Mouse (Mus musculus) hindlimb bud, embryonic 11.5 days (tissue): ENCODE data around the gene Fxyd4.

ENCODE experiments used
- DNase-seq: peaks from one replicate; pipeline ENCODE4 v3.0.0-alpha.2; 2012; ENCODE audit warnings: low read depth, low spot score; ENCODE audit errors: extremely low spot score

Gene Fxyd4

DNA sequence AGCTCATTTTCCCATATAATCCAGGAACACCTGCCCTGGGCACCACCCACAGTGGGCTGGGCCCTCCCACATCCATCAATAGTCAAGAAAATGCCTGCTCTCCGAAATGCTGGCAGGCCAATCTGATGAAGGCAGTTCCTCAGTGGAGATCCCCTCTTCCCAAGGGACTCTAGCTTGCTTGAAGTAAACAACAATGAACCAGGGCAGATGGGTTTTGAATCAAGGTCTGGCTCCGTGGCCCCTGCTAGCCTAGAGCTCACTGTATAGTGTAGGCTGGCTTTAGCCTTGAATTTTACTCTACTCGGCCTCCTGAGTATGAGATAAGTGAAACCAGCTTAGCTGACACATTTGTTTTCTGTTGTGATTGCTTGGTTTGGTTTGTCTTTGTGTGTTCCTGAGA, 45.1 kb downstream of the Fxyd4 start:
- DNase-seq, result no peak

DNA sequence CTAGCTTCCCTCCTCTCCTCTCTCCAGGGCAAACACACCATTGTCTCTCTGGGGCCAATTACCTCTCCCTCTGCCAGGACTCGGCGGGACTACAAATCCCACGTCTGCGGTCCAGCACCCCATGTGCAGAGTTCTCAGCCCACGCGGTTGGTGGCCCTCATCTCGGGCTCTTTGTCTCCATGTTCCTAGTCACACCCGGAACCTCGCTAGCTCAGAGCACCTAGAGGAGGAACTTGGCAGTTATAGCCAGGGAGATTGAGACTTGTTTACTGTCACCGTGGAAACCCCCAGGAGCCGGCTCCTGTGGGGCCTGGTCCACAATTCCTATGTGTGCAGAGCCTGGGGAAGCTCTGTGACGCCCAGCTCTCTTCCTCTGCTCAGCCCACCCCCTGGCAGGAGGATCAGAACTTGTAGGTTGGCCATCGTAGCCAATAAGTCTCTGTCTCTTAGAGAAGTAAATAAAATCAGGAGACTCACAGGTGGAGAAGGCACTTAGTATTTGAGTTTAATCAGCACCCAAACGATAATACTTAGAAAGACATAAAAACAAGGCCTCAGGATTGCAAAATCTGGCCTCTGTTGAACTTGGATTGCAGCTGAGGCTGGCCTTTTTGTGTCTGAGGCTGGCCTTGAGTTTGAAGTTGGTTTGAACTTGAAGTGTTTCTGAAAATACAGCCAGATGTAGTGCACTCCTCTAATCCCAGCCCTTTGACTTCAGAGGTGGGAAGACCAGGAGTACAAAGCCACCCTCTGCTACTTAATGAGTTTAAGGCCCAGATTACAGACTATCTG, 45.9 kb downstream of the Fxyd4 start:
- DNase-seq, result no peak

DNA sequence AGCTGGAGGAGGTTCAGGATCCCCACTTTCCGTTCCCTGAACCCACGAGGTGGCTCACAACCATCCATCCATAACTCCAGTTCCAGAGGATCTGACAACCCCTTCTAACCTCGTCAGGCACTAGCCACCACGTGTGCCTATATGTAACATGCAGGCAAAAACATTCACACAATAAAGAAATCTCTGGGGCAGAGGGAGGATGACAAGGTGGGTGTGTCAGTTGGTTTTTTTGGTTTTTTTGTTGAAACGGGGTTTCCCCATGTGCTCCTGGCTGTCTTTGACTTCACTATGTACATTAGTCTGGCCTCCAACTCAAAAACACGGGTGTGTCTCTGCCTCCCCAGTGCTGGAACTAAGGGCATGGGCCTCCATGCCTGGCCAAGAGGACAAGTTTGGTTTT, 47.2 kb downstream of the Fxyd4 start:
- no peak for DNase-seq

DNA sequence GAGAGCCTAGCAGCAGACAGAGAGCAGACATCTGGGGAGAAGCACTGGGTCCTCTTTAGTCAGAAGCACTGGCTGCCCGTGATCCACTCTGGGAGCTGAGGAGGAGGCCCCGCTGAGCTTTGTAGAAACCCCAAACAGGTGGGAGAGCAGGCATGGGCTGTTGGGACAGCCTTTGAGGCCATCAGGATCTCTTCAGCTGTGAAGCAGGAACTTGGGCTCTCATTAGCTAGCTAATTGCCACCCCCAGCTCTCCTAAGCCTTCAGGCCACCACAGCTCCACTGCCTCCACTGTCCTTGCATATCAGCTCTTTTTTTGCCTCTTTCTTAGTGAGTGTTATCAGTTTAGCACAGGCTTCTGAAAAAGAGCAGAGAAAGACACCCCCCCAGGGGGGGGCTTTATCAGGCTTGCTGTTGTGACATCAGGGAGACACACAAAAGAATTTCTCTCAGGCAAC, 48.8 kb downstream of the Fxyd4 start:
- DNase-seq, result no peak

DNA sequence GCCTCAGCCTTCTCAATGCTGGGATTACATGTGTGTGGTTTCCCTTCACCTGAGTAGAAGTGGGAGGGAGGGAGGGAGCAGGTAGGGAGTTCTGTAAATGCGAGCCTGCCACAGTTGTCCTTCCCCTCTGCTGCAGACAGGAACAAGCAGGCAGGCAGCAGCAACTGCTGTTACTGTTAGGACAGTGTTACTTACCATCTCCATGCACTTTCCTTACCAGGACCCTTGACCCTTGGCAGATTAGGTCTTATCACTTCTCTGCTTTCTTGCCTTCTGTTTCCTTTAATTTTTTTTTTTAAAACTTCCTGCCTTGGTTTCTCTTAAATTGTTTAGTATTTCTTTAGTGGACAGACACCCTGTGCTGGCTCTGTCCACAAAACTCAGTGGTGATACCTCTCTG, 49.5 kb downstream of the Fxyd4 start:
- DNase-seq, result no peak

DNA sequence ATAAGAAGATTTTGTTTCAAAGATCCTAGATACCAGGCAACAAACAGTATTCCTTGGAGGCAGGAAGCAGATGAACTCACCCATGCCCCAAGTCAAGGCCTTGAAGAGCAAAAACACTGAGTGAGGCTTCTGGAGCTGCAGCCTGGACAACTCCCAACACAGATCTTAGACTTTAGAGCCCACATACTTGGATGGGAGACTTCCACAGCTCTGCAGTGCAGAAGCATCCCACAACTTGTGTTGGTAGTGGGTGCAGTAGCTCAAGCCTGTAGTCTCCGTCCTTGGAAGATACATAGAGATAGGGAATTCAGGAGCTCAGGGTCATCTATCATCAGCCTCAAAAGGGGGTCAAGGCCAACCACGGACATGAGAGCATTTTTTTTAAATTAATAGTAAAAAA, 51.5 kb downstream of the Fxyd4 start:
- DNase-seq, result no peak
